Mouse (Mus musculus): ENCODE data around the gene Nbeal2. TPM values are rescaled to one million over a fixed set of nuclear protein-coding genes. Genes with fewer than 3 reads are reported as not detected.

The Nbeal2 gene
- polyA plus RNA-seq, 1 experiment from 2014 or later = 3.8 TPM

DNA sequence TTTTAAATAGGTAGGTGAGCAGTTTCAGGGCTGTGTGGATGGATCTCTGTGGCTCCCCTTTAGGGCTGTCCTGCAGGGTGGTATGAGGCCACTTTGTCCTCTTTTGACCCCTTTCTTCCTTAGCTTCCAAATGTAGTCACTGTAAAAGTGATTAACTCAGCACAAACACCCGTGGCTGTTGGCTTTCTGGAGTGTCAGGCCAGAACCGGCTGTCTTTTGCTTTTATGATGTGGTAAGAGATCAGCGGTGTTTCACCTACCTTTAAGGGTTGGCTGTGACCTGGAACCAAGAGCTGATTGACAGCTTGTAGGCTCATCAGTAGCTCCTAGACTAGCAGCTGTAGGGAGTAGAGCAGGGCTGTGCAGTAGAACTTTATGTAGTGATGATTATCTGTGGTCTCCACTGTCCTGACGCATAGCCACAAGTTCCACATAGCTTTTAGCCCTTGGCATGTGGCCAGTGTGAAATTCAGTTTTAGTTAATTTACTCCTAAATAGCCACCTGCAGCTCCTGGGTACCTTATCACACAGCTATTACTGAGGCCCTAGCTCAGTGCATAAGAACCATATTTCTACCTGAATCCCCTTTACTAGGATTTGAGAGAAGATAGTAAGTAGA lies 13.4 kb upstream of the Nbeal2 start:
- Histone ChIP-seq H3K4me1 (ENCODE audit: control insufficient read depth, insufficient read depth, low read length) (peaks cover 74% of the 10 kb centered on the region), H3K36me3 (ENCODE audit: control insufficient read depth, insufficient read depth) (no peaks in the 10 kb centered on the region), H3K4me3 (ENCODE audit: low read length) (no peak overlapping the region), H3K9ac (ENCODE audit: low read length) (0 out of 2 replicates have a peak overlapping the region, but pooled peaks have one; percentile 31), H3K27ac (ENCODE audit: low read length) (peak overlapping the region; percentile 82), H3K9me3 (replicated peaks; ENCODE audit: control insufficient read depth, low read length) (no peaks in the 10 kb centered on the region), H3K27me3 (ENCODE audit: control insufficient read depth, insufficient read depth, low read length) (no peaks in the 10 kb centered on the region), H3K4me2 (ENCODE audit: low read depth, low read length) (0 out of 2 replicates have a peak overlapping the region, but pooled peaks have one; percentile 1)
- no peak for ATAC-seq (replicated peaks; ENCODE audit: extremely low read depth, insufficient read depth, low FRiP score)
- WGBS = 45% methylated on average over 4 of the region's 4 CpGs

DNA sequence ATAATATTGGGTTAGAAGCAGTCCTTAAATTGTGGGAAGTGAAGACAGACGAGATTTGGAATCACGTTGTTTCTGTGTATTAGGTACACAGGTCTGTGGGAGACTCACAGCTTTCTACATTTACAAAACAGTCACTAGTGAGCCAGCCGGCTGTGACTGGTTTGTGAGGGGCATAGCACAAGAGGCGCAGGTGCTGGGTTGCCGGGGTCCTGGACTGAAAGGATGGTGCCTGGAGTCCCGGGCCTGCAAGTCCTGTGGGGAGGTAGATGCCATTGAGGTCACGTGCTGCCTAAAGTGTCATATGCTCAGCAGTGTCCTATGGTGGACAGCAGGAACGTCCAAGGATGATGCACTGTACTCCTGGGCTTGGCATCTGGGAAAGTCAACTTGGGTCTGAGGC lies 12.4 kb upstream of the Nbeal2 start:
- Histone ChIP-seq H3K4me1 (ENCODE audit: control insufficient read depth, insufficient read depth, low read length) (peaks cover 68% of the 10 kb centered on the region), H3K4me3 (ENCODE audit: low read length) (no peak overlapping the region), H3K27me3 (ENCODE audit: control insufficient read depth, insufficient read depth, low read length) (no peaks in the 10 kb centered on the region), H3K4me2 (ENCODE audit: low read depth, low read length) (peak overlapping the region; percentile 45), H3K9ac (ENCODE audit: low read length) (peak overlapping the region; percentile 54), H3K27ac (ENCODE audit: low read length) (peak overlapping the region; percentile 82), H3K9me3 (replicated peaks; ENCODE audit: control insufficient read depth, low read length) (no peaks in the 10 kb centered on the region), H3K36me3 (ENCODE audit: control insufficient read depth, insufficient read depth) (no peaks in the 10 kb centered on the region)
- WGBS = 27% methylated on average over 8 of the region's 8 CpGs
- no peak for ATAC-seq (replicated peaks; ENCODE audit: extremely low read depth, insufficient read depth, low FRiP score)

DNA sequence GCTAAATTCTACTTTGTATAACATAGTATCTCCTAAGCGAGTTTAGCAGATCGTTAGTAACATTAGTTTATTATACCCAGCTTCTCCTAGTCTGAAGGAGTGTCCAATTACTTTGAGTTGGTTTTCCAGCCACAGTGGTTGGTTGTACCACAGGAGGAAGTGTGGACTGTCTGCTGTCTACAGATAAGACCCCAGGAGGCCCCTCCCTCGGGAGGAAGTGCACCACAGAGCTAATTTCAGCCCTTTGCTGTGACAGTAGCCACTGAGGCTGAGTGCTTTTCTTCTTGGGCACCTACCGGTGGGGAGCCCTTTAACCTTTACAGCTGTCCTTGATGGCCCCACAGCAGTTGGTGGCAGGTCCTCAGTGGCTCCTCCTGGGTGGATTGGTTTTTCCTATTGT lies 12.0 kb upstream of the Nbeal2 start:
- peak overlapping the region; percentile 45 for H3K4me2 ChIP-seq (ENCODE audit: low read depth, low read length)

DNA sequence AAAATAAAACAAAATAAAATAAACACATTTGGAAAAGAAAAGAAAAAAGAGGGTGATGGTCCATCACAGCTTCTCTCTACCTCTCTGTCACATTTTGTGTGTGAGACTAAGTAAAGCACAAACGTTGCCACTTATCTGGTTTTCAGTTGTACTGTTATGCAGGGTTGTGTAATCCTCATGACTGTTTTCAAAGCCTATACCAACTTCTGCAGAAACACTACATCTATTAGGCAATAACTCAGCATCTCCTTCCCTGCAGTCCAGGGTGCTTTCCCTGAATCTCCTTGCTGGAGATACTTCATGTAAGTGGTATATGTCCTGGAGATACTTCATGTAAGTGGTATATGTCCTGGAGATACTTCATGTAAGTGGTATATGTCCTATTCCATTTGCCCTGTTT lies 8.9 kb upstream of the Nbeal2 start:
- 66% methylated on average over 1 of the region's 1 CpGs for WGBS
- peaks cover 39% of the 10 kb centered on the region for H3K4me1 ChIP-seq (ENCODE audit: control insufficient read depth, insufficient read depth, low read length)
- H3K36me3 ChIP-seq (ENCODE audit: control insufficient read depth, insufficient read depth) = 0 out of 2 replicates have a peak, but pooled peaks cover 2% of the 10 kb centered on the region
- ATAC-seq (replicated peaks; ENCODE audit: extremely low read depth, insufficient read depth, low FRiP score) = no peak
- no peak overlapping the region for H3K4me3 ChIP-seq (ENCODE audit: low read length)
- H3K9ac ChIP-seq (ENCODE audit: low read length) = no peak overlapping the region
- H3K4me2 ChIP-seq (ENCODE audit: low read depth, low read length) = no peak overlapping the region
- no peaks in the 10 kb centered on the region for H3K9me3 ChIP-seq (replicated peaks; ENCODE audit: control insufficient read depth, low read length)
- no peak overlapping the region for H3K27ac ChIP-seq (ENCODE audit: low read length)
- no peaks in the 10 kb centered on the region for H3K27me3 ChIP-seq (ENCODE audit: control insufficient read depth, insufficient read depth, low read length)

More for the DNA sequence above, 12.0 kb upstream of the Nbeal2 start:
- Histone ChIP-seq H3K4me3 (ENCODE audit: low read length) (no peak overlapping the region), H3K9ac (ENCODE audit: low read length) (peak overlapping the region; percentile 54), H3K27ac (ENCODE audit: low read length) (peak overlapping the region; percentile 82), H3K4me1 (ENCODE audit: control insufficient read depth, insufficient read depth, low read length) (peaks cover 68% of the 10 kb centered on the region), H3K27me3 (ENCODE audit: control insufficient read depth, insufficient read depth, low read length) (no peaks in the 10 kb centered on the region), H3K9me3 (replicated peaks; ENCODE audit: control insufficient read depth, low read length) (no peaks in the 10 kb centered on the region), H3K36me3 (ENCODE audit: control insufficient read depth, insufficient read depth) (no peaks in the 10 kb centered on the region)
- 17% methylated on average over 4 of the region's 4 CpGs for WGBS
- ATAC-seq (replicated peaks; ENCODE audit: extremely low read depth, insufficient read depth, low FRiP score) = peak; percentile 61

DNA sequence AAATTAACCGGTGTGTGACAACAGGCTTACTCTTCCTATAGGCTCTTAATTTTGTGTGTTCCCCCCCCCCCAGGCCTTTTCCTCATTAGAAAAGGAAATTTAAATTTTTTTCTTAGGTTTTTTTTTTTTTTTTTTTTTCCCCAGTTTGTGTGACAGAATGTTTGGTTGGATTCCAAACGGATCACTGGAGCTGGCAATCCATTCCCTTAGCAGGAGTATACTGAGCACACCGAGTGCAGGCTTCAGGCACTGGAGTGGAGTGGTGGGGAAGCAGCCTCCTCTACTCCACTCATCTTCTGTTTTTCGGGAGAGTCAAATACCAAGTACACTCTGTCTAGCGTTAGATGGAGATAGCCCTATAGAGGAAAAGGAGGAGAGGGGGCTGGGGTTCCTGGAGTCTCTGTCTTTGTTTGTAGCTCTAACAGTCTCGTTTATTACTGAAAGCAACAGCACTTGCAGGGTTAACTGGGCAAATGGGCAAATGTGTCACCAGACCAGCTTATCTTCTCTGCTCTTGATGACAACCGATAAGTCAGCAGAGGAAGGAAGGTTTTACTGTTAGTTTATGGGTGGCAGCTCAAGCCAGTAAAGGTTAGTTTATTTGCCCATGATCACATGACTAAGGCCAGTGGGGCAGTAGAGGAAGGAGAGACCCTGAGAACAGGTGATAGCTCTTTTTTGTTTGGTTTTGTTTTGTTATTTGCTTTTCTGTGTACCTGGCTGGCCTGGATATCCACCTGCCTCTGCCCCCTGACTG lies 7.1 kb upstream of the Nbeal2 start:
- Histone ChIP-seq H3K4me3 (ENCODE audit: low read length) (no peak overlapping the region), H3K4me2 (ENCODE audit: low read depth, low read length) (no peak overlapping the region), H3K4me1 (ENCODE audit: control insufficient read depth, insufficient read depth, low read length) (peaks cover 27% of the 10 kb centered on the region), H3K9me3 (replicated peaks; ENCODE audit: control insufficient read depth, low read length) (no peaks in the 10 kb centered on the region), H3K27me3 (ENCODE audit: control insufficient read depth, insufficient read depth, low read length) (no peaks in the 10 kb centered on the region), H3K36me3 (ENCODE audit: control insufficient read depth, insufficient read depth) (0 out of 2 replicates have a peak, but pooled peaks cover 2% of the 10 kb centered on the region), H3K9ac (ENCODE audit: low read length) (no peak overlapping the region), H3K27ac (ENCODE audit: low read length) (no peak overlapping the region)
- WGBS = 55% methylated on average over 7 of the region's 7 CpGs
- no peak for ATAC-seq (replicated peaks; ENCODE audit: extremely low read depth, insufficient read depth, low FRiP score)

DNA sequence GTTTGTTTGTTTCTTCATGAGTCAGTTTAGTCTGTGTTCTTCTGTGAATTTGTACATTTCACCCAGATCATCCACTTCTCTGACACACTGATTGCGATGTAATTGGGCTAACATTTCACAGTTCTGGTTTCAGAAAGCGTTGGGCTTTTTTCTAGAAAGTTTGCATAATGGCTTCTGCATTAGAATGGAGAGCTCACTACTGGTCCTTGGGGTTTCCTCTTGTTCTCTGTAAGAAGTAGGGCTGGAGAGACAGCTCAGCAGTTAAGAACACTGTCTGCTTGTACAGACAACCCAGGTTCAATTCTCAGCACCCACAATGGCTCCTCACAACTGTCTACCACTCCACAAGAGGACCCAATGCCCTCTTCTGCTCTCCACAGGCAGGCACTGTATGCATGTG lies 6.2 kb upstream of the Nbeal2 start:
- H3K36me3 ChIP-seq (ENCODE audit: control insufficient read depth, insufficient read depth) = 0 out of 2 replicates have a peak, but pooled peaks cover 2% of the 10 kb centered on the region
- no peak overlapping the region for H3K9ac ChIP-seq (ENCODE audit: low read length)
- WGBS = 92% methylated on average over 2 of the region's 2 CpGs
- H3K27ac ChIP-seq (ENCODE audit: low read length) = no peak overlapping the region
- no peak overlapping the region for H3K4me3 ChIP-seq (ENCODE audit: low read length)
- no peaks in the 10 kb centered on the region for H3K9me3 ChIP-seq (replicated peaks; ENCODE audit: control insufficient read depth, low read length)
- H3K4me1 ChIP-seq (ENCODE audit: control insufficient read depth, insufficient read depth, low read length) = peaks cover 28% of the 10 kb centered on the region
- ATAC-seq (replicated peaks; ENCODE audit: extremely low read depth, insufficient read depth, low FRiP score) = no peak
- no peaks in the 10 kb centered on the region for H3K27me3 ChIP-seq (ENCODE audit: control insufficient read depth, insufficient read depth, low read length)
- no peak overlapping the region for H3K4me2 ChIP-seq (ENCODE audit: low read depth, low read length)

DNA sequence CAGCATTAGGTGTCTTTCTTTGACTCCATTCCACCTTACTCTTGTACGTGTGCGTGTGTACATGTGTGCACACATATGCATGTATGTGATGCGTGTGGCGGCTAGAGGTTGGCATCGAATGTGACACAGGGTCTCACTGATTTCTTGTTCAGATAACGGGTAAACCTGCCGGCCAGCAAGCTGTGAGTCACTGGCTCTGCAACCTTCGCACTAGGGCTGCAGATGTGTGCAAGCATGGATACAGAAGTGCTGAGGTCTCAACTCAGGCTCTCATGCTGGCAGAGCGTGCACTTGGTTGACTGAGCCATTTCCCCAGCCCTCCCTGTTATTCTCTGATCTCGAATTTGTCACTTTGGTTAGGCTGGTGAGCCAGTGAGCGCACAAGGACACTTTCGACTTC lies 5.6 kb upstream of the Nbeal2 start:
- H3K27ac ChIP-seq (ENCODE audit: low read length) = no peak overlapping the region
- WGBS = 92% methylated on average over 12 of the region's 12 CpGs
- H3K9me3 ChIP-seq (replicated peaks; ENCODE audit: control insufficient read depth, low read length) = no peaks in the 10 kb centered on the region
- peaks cover 28% of the 10 kb centered on the region for H3K4me1 ChIP-seq (ENCODE audit: control insufficient read depth, insufficient read depth, low read length)
- no peak for ATAC-seq (replicated peaks; ENCODE audit: extremely low read depth, insufficient read depth, low FRiP score)
- no peak overlapping the region for H3K4me3 ChIP-seq (ENCODE audit: low read length)
- H3K36me3 ChIP-seq (ENCODE audit: control insufficient read depth, insufficient read depth) = 0 out of 2 replicates have a peak, but pooled peaks cover 2% of the 10 kb centered on the region
- no peak overlapping the region for H3K9ac ChIP-seq (ENCODE audit: low read length)
- no peak overlapping the region for H3K4me2 ChIP-seq (ENCODE audit: low read depth, low read length)
- no peaks in the 10 kb centered on the region for H3K27me3 ChIP-seq (ENCODE audit: control insufficient read depth, insufficient read depth, low read length)

DNA sequence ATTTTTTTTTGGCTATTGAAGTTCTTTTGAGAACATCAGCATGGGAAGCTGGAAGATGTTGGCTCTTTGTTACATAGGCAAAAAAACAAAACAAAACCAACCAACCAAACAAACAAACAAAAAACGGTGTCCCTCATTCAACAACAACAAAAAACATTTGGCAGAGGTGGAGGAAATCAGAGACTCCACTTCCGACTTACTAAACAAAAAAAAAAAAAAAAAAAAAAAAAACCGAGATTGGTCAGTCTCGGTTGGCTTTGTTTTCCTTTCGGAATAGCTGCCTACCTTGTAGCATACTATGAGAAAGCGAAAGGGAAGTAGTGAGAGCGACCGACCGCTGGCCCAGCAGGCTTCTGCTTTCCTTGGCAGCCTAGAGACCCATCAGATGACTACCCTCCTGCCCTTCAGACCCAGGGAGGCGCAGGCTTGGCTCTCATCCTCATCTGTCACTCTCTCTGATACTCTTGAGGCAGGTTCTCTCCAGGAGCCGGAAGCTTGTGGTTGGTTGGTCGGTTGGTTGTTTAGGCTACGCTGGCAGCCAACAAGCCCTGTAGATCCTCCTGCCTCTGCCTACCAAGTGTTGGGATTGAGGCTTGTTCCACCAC lies 3.6 kb upstream of the Nbeal2 start:
- peak overlapping the region; percentile 82 for H3K4me3 ChIP-seq (ENCODE audit: low read length)
- 0 out of 2 replicates have a peak, but pooled peaks cover 2% of the 10 kb centered on the region for H3K36me3 ChIP-seq (ENCODE audit: control insufficient read depth, insufficient read depth)
- ATAC-seq (replicated peaks; ENCODE audit: extremely low read depth, insufficient read depth, low FRiP score) = no peak
- H3K9ac ChIP-seq (ENCODE audit: low read length) = peak overlapping the region; percentile 92
- peak overlapping the region; percentile 93 for H3K27ac ChIP-seq (ENCODE audit: low read length)
- 62% methylated on average over 13 of the region's 13 CpGs for WGBS
- H3K4me2 ChIP-seq (ENCODE audit: low read depth, low read length) = peak overlapping the region; percentile 69
- H3K9me3 ChIP-seq (replicated peaks; ENCODE audit: control insufficient read depth, low read length) = no peaks in the 10 kb centered on the region
- peaks cover 37% of the 10 kb centered on the region for H3K4me1 ChIP-seq (ENCODE audit: control insufficient read depth, insufficient read depth, low read length)
- H3K27me3 ChIP-seq (ENCODE audit: control insufficient read depth, insufficient read depth, low read length) = no peaks in the 10 kb centered on the region

Data from heart, embryonic 16.5 days (tissue).